Mouse (Mus musculus): ENCODE data around the gene Arl3.

The Arl3 gene

GRCm38 (mm10) chr19:46572951-46573937 is at the start of gene Arl3, which contains the start of gene Sfxn2:
Arl3 (minus strand) TSS chr19:46573198.
Sfxn2 (plus strand) TSS chr19:46573365.
- peak; percentile 94 for DNase-seq (ENCODE audit: low read depth, low spot score)

- no peak for DNase-seq (ENCODE audit: low read depth, low spot score)
Measured at GRCm38 (mm10) chr19:46622659-46623193, 49.7 kb upstream of the Arl3 start.

- no peak for DNase-seq (ENCODE audit: low read depth, low spot score)
Measured at GRCm38 (mm10) chr19:46621236-46622183, 48.5 kb upstream of the Arl3 start.

DNA sequence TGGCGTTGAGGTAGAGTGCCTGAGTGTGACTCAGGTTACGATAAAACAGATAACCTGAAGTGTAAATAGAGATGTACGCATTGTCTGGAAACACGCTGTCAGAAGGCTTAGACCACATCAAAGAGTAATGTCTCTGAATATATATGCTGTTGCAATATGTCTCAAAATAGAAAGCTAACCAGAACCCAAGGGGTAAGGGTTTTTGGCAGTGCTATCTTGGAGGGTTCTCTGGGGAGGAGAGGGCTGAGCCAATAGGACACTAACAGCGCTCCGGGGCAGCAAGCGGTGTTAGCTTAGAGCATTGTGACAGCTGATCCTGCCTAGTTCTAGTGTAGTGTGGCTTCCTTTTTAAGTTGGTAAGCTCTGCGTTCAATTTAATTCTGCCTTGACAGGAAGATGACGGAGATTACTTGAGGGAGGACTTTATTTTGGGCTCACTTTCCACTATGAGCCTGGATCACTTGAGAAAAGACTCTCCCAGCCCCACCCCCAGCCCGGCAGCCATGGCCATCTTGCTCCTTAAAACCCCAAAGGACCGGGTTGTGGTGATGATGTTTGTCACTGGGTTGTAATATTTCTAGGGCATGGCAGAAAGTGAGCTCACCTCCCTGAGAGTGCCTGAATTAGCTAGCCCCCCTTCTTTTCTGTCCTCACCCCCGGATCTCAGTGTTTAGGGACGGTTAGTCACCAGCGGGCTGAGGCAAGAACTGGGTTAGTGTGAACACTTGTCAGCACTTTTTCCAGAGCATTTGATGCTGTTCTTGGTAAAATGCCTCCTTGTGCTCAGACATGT is 47.2 kb upstream of the Arl3 start:
- DNase-seq (ENCODE audit: low read depth, low spot score), result no peak

DNA sequence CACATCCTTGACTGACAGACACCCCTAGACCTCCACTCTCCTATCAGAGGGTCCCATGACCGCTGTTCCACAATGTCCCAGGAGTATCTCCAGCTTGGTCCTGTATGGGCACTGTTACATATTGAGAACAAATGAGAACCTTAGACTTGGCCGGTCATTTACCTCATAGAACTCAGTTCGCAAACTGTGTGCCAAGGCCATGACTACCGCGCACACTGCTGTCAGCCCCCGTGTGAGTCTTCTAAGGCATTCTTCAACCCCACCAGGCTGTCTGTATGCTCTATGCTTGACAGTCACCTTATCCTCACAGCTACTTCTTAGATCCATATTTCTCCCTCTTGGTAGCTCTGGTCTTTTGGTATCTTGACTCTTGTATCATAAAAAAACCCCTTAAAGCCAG is 46.5 kb upstream of the Arl3 start:
- DNase-seq (ENCODE audit: low read depth, low spot score), result no peak

- no peak for DNase-seq (ENCODE audit: low read depth, low spot score)
Measured at GRCm38 (mm10) chr19:46619001-46619400, 46.0 kb upstream of the Arl3 start.

- no peak for DNase-seq (ENCODE audit: low read depth, low spot score)
Measured at GRCm38 (mm10) chr19:46618322-46618721, 45.3 kb upstream of the Arl3 start.

GRCm38 (mm10) chr19:46617361-46617760 is 44.4 kb upstream of the Arl3 start:
- no peak for DNase-seq (ENCODE audit: low read depth, low spot score)

GRCm38 (mm10) chr19:46616378-46616777 is 43.4 kb upstream of the Arl3 start:
- DNase-seq (ENCODE audit: low read depth, low spot score), result no peak

GRCm38 (mm10) chr19:46608158-46608557 is 35.2 kb upstream of the Arl3 start:
- no peak for DNase-seq (ENCODE audit: low read depth, low spot score)

DNA sequence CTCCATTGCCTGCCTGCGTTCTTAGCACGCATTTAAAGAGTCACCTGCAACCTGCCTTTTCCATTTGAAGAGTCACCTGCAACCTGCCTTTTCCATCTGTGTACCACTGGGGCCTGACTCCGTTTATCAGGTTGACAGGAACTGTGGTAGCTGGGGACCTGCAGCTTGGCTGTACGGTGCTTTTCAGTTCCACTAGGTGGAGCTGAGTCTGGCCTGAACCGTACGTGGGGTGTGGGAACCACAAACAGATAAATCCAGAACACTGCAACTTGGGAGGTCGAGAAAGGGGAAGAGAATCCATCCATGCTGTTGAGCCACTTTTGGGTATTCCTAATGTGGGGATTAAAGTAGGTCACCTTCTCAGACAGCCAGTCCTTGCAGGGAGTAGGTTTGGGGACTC is 34.4 kb upstream of the Arl3 start:
- DNase-seq (ENCODE audit: low read depth, low spot score), result no peak

GRCm38 (mm10) chr19:46606718-46607117 is 33.7 kb upstream of the Arl3 start:
- DNase-seq (ENCODE audit: low read depth, low spot score), result no peak

GRCm38 (mm10) chr19:46602406-46602805 is 29.4 kb upstream of the Arl3 start:
- DNase-seq (ENCODE audit: low read depth, low spot score), result no peak

- no peak for DNase-seq (ENCODE audit: low read depth, low spot score)
Measured at GRCm38 (mm10) chr19:46601491-46601890, 28.5 kb upstream of the Arl3 start.

- DNase-seq (ENCODE audit: low read depth, low spot score), result no peak
Measured at GRCm38 (mm10) chr19:46600371-46600770, 27.4 kb upstream of the Arl3 start.

- DNase-seq (ENCODE audit: low read depth, low spot score), result no peak
Measured at GRCm38 (mm10) chr19:46599375-46600256, 26.6 kb upstream of the Arl3 start.

GRCm38 (mm10) chr19:46598720-46599252 is 25.8 kb upstream of the Arl3 start, which contains the start of gene Wbp1l:
Wbp1l (plus strand) TSS chr19:46599084.
- peak; percentile 97 for DNase-seq (ENCODE audit: low read depth, low spot score)

GRCm38 (mm10) chr19:46598187-46598586 is 25.2 kb upstream of the Arl3 start:
- DNase-seq (ENCODE audit: low read depth, low spot score), result no peak

DNA sequence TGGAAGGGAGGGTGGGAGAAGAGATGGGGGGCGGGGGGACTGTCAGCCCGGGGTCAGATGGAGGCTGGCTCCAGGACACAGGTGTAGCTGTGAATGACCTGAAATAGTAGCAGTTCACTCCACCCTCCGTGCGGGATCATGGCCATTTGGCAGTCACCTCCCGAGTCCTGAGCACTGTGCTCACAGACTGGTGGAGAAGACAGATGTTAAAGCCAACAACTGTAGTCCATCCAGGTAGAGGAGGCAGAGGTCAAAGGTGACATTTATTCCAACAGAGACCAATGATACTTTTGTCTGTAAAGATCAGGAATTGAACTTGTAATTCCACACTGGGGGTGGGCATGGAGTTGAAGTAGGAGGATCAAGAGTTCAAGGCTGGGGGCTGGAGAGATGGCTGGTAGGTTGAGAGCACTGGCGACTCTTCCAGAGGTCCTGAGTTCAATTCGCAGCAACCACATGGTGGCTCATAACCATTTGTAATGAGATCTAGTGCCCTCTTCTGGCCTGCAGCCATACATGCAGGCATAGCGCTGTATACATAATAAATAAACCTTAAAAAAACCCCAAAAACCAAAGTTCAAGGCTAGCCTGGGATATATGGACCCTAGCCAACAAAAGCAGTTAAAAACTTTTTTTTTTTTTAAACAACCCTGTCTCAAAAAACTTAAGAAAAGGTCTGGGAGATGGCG is 19.9 kb upstream of the Arl3 start:
- no peak for DNase-seq (ENCODE audit: low read depth, low spot score)

Data from embryo, embryonic 11.5 days (tissue).